Mouse (Mus musculus) neural tube, embryonic 13.5 days (tissue): Measurements from ENCODE around the gene Gabarap. TPM values are rescaled to one million over a fixed set of nuclear protein-coding genes. Genes with fewer than 3 reads are reported as not detected.
"Not testable (repeated sequence)": the region's sequence is repeated elsewhere in the genome, so short reads cannot be mapped to it uniquely, and the experiment has no call there.

Source experiments
- ATAC-seq: fragments of 200-750 bp; cut with Nextera tagmentation; 2 replicates; pipeline ENCODE4 v1.8.0; 2017; ENCODE audit warnings: low read depth, mild to moderate bottlenecking, moderate TSS enrichment, moderate library complexity
- H3K27ac ChIP-seq: fragments of 300-500 bp; sonication (generic); replicated peaks from 2 replicates; pipeline ENCODE4 v1.5.1; 2015; ENCODE audit warnings: moderate library complexity, mild to moderate bottlenecking, inconsistent platforms
- H3K27me3 ChIP-seq: fragments of 300-500 bp; sonication (generic); 2 replicates; pipeline ENCODE4 v1.6.1; 2015; ENCODE audit warnings: mild to moderate bottlenecking, inconsistent platforms
- H3K36me3 ChIP-seq: fragments of 300-500 bp; sonication (generic); 2 replicates; pipeline ENCODE4 v1.6.1; 2015; ENCODE audit warnings: mild to moderate bottlenecking, inconsistent platforms
- H3K4me1 ChIP-seq: fragments of 300-500 bp; sonication (generic); replicated peaks from 2 replicates; pipeline ENCODE4 v1.6.1; 2015; ENCODE audit warnings: inconsistent platforms
- H3K4me2 ChIP-seq: fragments of 300-500 bp; sonication (generic); 2 replicates; pipeline ENCODE4 v1.6.1; 2015; ENCODE audit warnings: inconsistent platforms, mild to moderate bottlenecking, moderate library complexity
- H3K4me3 ChIP-seq: fragments of 300-500 bp; sonication (generic); 2 replicates; pipeline ENCODE4 v1.5.1; 2015; ENCODE audit warnings: mild to moderate bottlenecking, inconsistent platforms
- H3K9ac ChIP-seq: fragments of 300-500 bp; sonication (generic); 2 replicates; pipeline ENCODE4 v1.6.1; 2015; ENCODE audit warnings: moderate library complexity, mild to moderate bottlenecking, inconsistent platforms
- H3K9me3 ChIP-seq: fragments of 300-500 bp; sonication (generic); 2 replicates; pipeline ENCODE4 v1.6.1; 2016; ENCODE audit warnings: inconsistent platforms
- WGBS: fragments of 180-500 bp; shearing (Covaris S2); methylation state at CpG from one replicate; pipeline ENCODE4 v1.1.7; 2015; 5-methylcytosine and 5-hydroxymethylcytosine counted together
- polyA plus RNA-seq: library from polyadenylated mRNA; unstranded; fragments of >200 nt; fragmentation: Nextera tagmentation; extraction: Ambion mirVana; gene quantifications from 2 replicates; pipeline ENCODE4 v1.2.1, GENCODE M21; 2015

Gabarap gene
- polyA plus RNA-seq, 1 experiment from 2014 or later, result 746 TPM

GRCm38 (mm10) chr11:70005521-70005920 lies 14.6 kb downstream of the Gabarap start:
- H3K4me2 ChIP-seq, result no peak overlapping the region
- no peaks in the 10 kb centered on the region for H3K9me3 ChIP-seq
- no peak for ATAC-seq
- 54% methylated on average over 5 of the region's 5 CpGs for WGBS
- peaks cover 64% of the 10 kb centered on the region for H3K36me3 ChIP-seq
- H3K4me3 ChIP-seq, result no peak overlapping the region
- no peaks in the 10 kb centered on the region for H3K27me3 ChIP-seq
- no peak overlapping the region for H3K9ac ChIP-seq
- peaks cover 40% of the 10 kb centered on the region for H3K4me1 ChIP-seq
- no peak overlapping the region for H3K27ac ChIP-seq

GRCm38 (mm10) chr11:70010033-70010432 lies 19.1 kb downstream of the Gabarap start:
- no peaks in the 10 kb centered on the region for H3K27me3 ChIP-seq
- H3K9ac ChIP-seq, result no peak overlapping the region
- ATAC-seq, result no peak
- no peak overlapping the region for H3K4me2 ChIP-seq
- H3K9me3 ChIP-seq, result no peaks in the 10 kb centered on the region
- H3K36me3 ChIP-seq, result peaks cover 93% of the 10 kb centered on the region
- WGBS, result 90% methylated on average over 6 of the region's 6 CpGs
- H3K4me3 ChIP-seq, result no peak overlapping the region
- H3K4me1 ChIP-seq, result peaks cover 13% of the 10 kb centered on the region
- no peak overlapping the region for H3K27ac ChIP-seq

- ATAC-seq, result no peak
- Histone ChIP-seq H3K27me3 (no peaks in the 10 kb centered on the region), H3K9me3 (no peaks in the 10 kb centered on the region), H3K4me1 (peaks cover 13% of the 10 kb centered on the region), H3K9ac (0 out of 2 replicates have a peak overlapping the region, but pooled peaks have one; percentile 5), H3K36me3 (peaks cover 87% of the 10 kb centered on the region), H3K4me3 (no peak overlapping the region), H3K4me2 (no peak overlapping the region), H3K27ac (no peak overlapping the region)
- 87% methylated on average over 12 of the region's 12 CpGs for WGBS
These were observed 19.6 kb downstream of the Gabarap start for GRCm38 (mm10) chr11:70010548-70010947.

GRCm38 (mm10) chr11:70010961-70011360 lies 20.0 kb downstream of the Gabarap start:
- Histone ChIP-seq H3K4me1 (peaks cover 13% of the 10 kb centered on the region), H3K4me2 (no peak overlapping the region), H3K9me3 (no peaks in the 10 kb centered on the region), H3K36me3 (peaks cover 83% of the 10 kb centered on the region), H3K27ac (no peak overlapping the region), H3K9ac (0 out of 2 replicates have a peak overlapping the region, but pooled peaks have one; percentile 5), H3K4me3 (no peak overlapping the region), H3K27me3 (no peaks in the 10 kb centered on the region)
- 80% methylated on average over 10 of the region's 10 CpGs for WGBS
- ATAC-seq, result no peak

- H3K9me3 ChIP-seq, result no peaks in the 10 kb centered on the region
- H3K4me1 ChIP-seq, result peaks cover 23% of the 10 kb centered on the region
- H3K9ac ChIP-seq, result no peak overlapping the region
- no peaks in the 10 kb centered on the region for H3K27me3 ChIP-seq
- peaks cover 64% of the 10 kb centered on the region for H3K36me3 ChIP-seq
- ATAC-seq, result no peak
- H3K27ac ChIP-seq, result no peak overlapping the region
- WGBS, result 86% methylated on average over 9 of the region's 9 CpGs
- H3K4me2 ChIP-seq, result no peak overlapping the region
- no peak overlapping the region for H3K4me3 ChIP-seq
These were observed 22.0 kb downstream of the Gabarap start for GRCm38 (mm10) chr11:70012931-70013330.

GRCm38 (mm10) chr11:70013408-70013807 lies 22.5 kb downstream of the Gabarap start:
- no peak overlapping the region for H3K9ac ChIP-seq
- no peaks in the 10 kb centered on the region for H3K27me3 ChIP-seq
- H3K4me3 ChIP-seq, result no peak overlapping the region
- H3K9me3 ChIP-seq, result no peaks in the 10 kb centered on the region
- peaks cover 26% of the 10 kb centered on the region for H3K4me1 ChIP-seq
- H3K4me2 ChIP-seq, result no peak overlapping the region
- H3K27ac ChIP-seq, result no peak overlapping the region
- WGBS, result 86% methylated on average over 3 of the region's 3 CpGs
- no peak for ATAC-seq
- peaks cover 59% of the 10 kb centered on the region for H3K36me3 ChIP-seq

GRCm38 (mm10) chr11:70014051-70014450 lies 23.1 kb downstream of the Gabarap start:
- peaks cover 52% of the 10 kb centered on the region for H3K36me3 ChIP-seq
- H3K27me3 ChIP-seq, result no peaks in the 10 kb centered on the region
- H3K27ac ChIP-seq, result no peak overlapping the region
- ATAC-seq, result no peak
- H3K9me3 ChIP-seq, result no peaks in the 10 kb centered on the region
- whole genome bisulfite sequencing, result 64% methylated on average over 5 of the region's 5 CpGs
- peaks cover 31% of the 10 kb centered on the region for H3K4me1 ChIP-seq
- 0 out of 2 replicates have a peak overlapping the region, but pooled peaks have one; percentile 65 for H3K4me3 ChIP-seq
- H3K9ac ChIP-seq, result peak overlapping the region; percentile 84
- H3K4me2 ChIP-seq, result peak overlapping the region; percentile 72

- ATAC-seq, result peak; percentile 70
- WGBS, result under 1% methylated on average over 35 of the region's 35 CpGs
- peak within 1 kb of the TSS; percentile 65 for H3K4me3 ChIP-seq
These were observed 24.1 kb downstream of the Gabarap start, which contains the start of gene Acadvl for GRCm38 (mm10) chr11:70014880-70015558. Acadvl (minus strand) TSS chr11:70015411.

GRCm38 (mm10) chr11:70015677-70016076 lies 24.7 kb downstream of the Gabarap start:
- H3K9ac ChIP-seq, result peak overlapping the region; percentile 84; the same call in 1 of the 2 replicates
- peak overlapping the region; percentile 72 for H3K4me2 ChIP-seq
- H3K27ac ChIP-seq, result no peak overlapping the region
- no peaks in the 10 kb centered on the region for H3K27me3 ChIP-seq
- no peaks in the 10 kb centered on the region for H3K9me3 ChIP-seq
- H3K36me3 ChIP-seq, result peaks cover 36% of the 10 kb centered on the region
- H3K4me1 ChIP-seq, result peaks cover 47% of the 10 kb centered on the region
- H3K4me3 ChIP-seq, result peak overlapping the region; percentile 65; the same call in 1 of the 2 replicates
- 71% methylated on average over 6 of the region's 6 CpGs for WGBS
- no peak for ATAC-seq

More at GRCm38 (mm10) chr11:70014880-70015558, 24.1 kb downstream of the Gabarap start, which contains the start of gene Acadvl:
- Histone ChIP-seq H3K9me3 (no peaks in the 10 kb centered on the region), H3K27ac (peak within 1 kb of the TSS; percentile 78), H3K27me3 (no peaks in the 10 kb centered on the region), H3K4me2 (peak within 1 kb of the TSS; percentile 72), H3K4me1 (peaks cover 41% of the 10 kb centered on the region), H3K9ac (peak within 1 kb of the TSS; percentile 84), H3K36me3 (peaks cover 43% of the 10 kb centered on the region)

- H3K27me3 ChIP-seq, H3K4me2 ChIP-seq, H3K9me3 ChIP-seq, ATAC-seq, H3K9ac ChIP-seq, H3K27ac ChIP-seq: not testable (repeated sequence)
- 93% methylated on average over 2 of the region's 2 CpGs for WGBS
- Histone ChIP-seq H3K4me1 (peaks cover 52% of the 10 kb centered on the region), H3K4me3 (0 out of 2 replicates have a peak overlapping the region, but pooled peaks have one; percentile 65), H3K36me3 (peaks cover 31% of the 10 kb centered on the region)
These were observed 25.2 kb downstream of the Gabarap start for GRCm38 (mm10) chr11:70016177-70016576.

GRCm38 (mm10) chr11:70016669-70017068 lies 25.7 kb downstream of the Gabarap start, which contains the start of gene Dlg4:
Dlg4 (plus strand) TSS chr11:70016942.
- H3K4me2 ChIP-seq, result peak within 1 kb of the TSS; percentile 79
- WGBS, result 91% methylated on average over 3 of the region's 3 CpGs
- H3K27ac ChIP-seq, result peak within 1 kb of the TSS; percentile 96
- peak within 1 kb of the TSS; percentile 79 for H3K4me3 ChIP-seq
- H3K36me3 ChIP-seq, result peaks cover 26% of the 10 kb centered on the region
- no peak for ATAC-seq
- H3K4me1 ChIP-seq, result peaks cover 53% of the 10 kb centered on the region
- no peaks in the 10 kb centered on the region for H3K27me3 ChIP-seq
- H3K9ac ChIP-seq, result peak within 1 kb of the TSS; percentile 98
- H3K9me3 ChIP-seq, result no peaks in the 10 kb centered on the region

GRCm38 (mm10) chr11:70017199-70017767 lies 26.3 kb downstream of the Gabarap start:
- Histone ChIP-seq H3K27ac (peak overlapping the region; percentile 96), H3K4me2 (peak overlapping the region; percentile 79), H3K4me3 (peak overlapping the region; percentile 79), H3K27me3 (no peaks in the 10 kb centered on the region), H3K9me3 (no peaks in the 10 kb centered on the region), H3K4me1 (peaks cover 59% of the 10 kb centered on the region), H3K9ac (peak overlapping the region; percentile 98), H3K36me3 (peaks cover 20% of the 10 kb centered on the region)
- ATAC-seq, result no peak
- WGBS, result 58% methylated on average over 7 of the region's 7 CpGs
